Mouse (Mus musculus): ENCODE results near the gene Trmt2b. TPM values are rescaled to one million over a fixed set of nuclear protein-coding genes. Genes with fewer than 3 reads are reported as not detected.

Gene Trmt2b
- polyA plus RNA-seq, 1 experiment from 2014 or later: 10.7 TPM

- no peaks in the 10 kb centered on the region for H3K27me3 ChIP-seq (ENCODE audit: control insufficient read depth, insufficient read depth, low read length)
- H3K4me3 ChIP-seq (ENCODE audit: low read depth, low read length): no peak overlapping the region
- WGBS: 74% methylated on average over 11 of the region's 11 CpGs
- no peaks in the 10 kb centered on the region for H3K4me1 ChIP-seq (ENCODE audit: control insufficient read depth, insufficient read depth, low read length)
- no peak overlapping the region for H3K4me2 ChIP-seq (ENCODE audit: low read depth, low read length)
- H3K9me3 ChIP-seq (replicated peaks; ENCODE audit: control insufficient read depth, low read length): no peaks in the 10 kb centered on the region
- H3K27ac ChIP-seq (replicated peaks; ENCODE audit: low read depth, low read length): no peak overlapping the region
- no peaks in the 10 kb centered on the region for H3K36me3 ChIP-seq (replicated peaks; ENCODE audit: control insufficient read depth, insufficient read depth, low read depth, low read length)
- no peak for ATAC-seq (replicated peaks; ENCODE audit: insufficient number of reproducible peaks, low FRiP score, low TSS enrichment, low read depth)
- no peak for DNase-seq (ENCODE audit: low spot score)
- no peak overlapping the region for H3K9ac ChIP-seq (replicated peaks; ENCODE audit: low read length)
Observed at GRCm38 (mm10) chrX:134262129-134262528, 14.7 kb downstream of the Trmt2b start.

DNA sequence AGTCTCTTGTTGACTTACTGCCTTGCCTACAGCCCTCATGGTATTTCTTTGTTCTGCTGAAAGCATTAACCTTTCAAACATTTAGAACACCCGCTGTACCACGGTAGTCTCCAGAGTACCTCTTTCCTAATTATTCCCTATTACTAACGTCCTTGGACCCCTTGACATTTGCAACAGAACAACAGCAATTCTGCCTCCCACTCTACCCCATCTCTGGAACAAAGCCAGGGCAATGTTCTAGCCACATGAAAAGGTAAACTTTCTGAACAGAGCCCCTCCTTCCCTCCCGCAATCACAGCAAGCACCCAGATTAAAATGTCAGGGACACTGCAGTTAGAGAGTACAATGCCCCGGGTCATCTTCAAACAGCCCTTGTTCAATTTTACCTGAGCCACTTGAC is 15.6 kb downstream of the Trmt2b start:
- Histone ChIP-seq H3K36me3 (replicated peaks; ENCODE audit: control insufficient read depth, insufficient read depth, low read depth, low read length) (no peaks in the 10 kb centered on the region), H3K4me3 (ENCODE audit: low read depth, low read length) (no peak overlapping the region), H3K27ac (replicated peaks; ENCODE audit: low read depth, low read length) (no peak overlapping the region), H3K27me3 (ENCODE audit: control insufficient read depth, insufficient read depth, low read length) (no peaks in the 10 kb centered on the region), H3K4me1 (ENCODE audit: control insufficient read depth, insufficient read depth, low read length) (no peaks in the 10 kb centered on the region), H3K9ac (replicated peaks; ENCODE audit: low read length) (no peak overlapping the region), H3K9me3 (replicated peaks; ENCODE audit: control insufficient read depth, low read length) (no peaks in the 10 kb centered on the region), H3K4me2 (ENCODE audit: low read depth, low read length) (no peak overlapping the region)
- WGBS: 61% methylated on average over 5 of the region's 5 CpGs
- ATAC-seq (replicated peaks; ENCODE audit: insufficient number of reproducible peaks, low FRiP score, low TSS enrichment, low read depth) (no peak), DNase-seq (ENCODE audit: low spot score) (no peak)

- Histone ChIP-seq H3K4me1 (ENCODE audit: control insufficient read depth, insufficient read depth, low read length) (no peaks in the 10 kb centered on the region), H3K9ac (replicated peaks; ENCODE audit: low read length) (no peak overlapping the region), H3K4me2 (ENCODE audit: low read depth, low read length) (no peak overlapping the region), H3K27me3 (ENCODE audit: control insufficient read depth, insufficient read depth, low read length) (no peaks in the 10 kb centered on the region), H3K36me3 (replicated peaks; ENCODE audit: control insufficient read depth, insufficient read depth, low read depth, low read length) (no peaks in the 10 kb centered on the region), H3K27ac (replicated peaks; ENCODE audit: low read depth, low read length) (no peak overlapping the region), H3K4me3 (ENCODE audit: low read depth, low read length) (no peak overlapping the region), H3K9me3 (replicated peaks; ENCODE audit: control insufficient read depth, low read length) (no peaks in the 10 kb centered on the region)
- no peak for ATAC-seq (replicated peaks; ENCODE audit: insufficient number of reproducible peaks, low FRiP score, low TSS enrichment, low read depth)
- WGBS: 77% methylated on average over 2 of the region's 2 CpGs
- no peak for DNase-seq (ENCODE audit: low spot score)
Observed at GRCm38 (mm10) chrX:134248202-134248601, 28.6 kb downstream of the Trmt2b start.

DNA sequence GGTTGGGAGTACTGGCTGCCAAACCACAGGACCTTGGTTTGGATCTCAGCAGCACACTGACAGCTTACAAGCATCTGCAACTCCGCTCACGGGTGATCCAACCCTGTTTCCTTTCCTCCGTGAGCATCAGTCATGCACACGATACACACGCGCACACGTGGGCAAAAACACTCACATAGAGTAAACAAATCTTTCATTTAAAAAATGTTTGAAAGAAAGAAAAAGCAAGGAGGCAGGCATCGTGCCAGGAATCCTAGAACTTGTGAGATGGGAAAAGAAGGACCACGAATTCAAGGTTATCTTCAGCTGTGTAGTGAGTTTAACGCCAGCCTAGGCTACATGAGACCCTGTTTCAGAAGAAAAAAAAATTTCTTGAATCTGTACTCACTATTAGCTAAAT is 30.8 kb downstream of the Trmt2b start:
- Histone ChIP-seq H3K4me1 (ENCODE audit: control insufficient read depth, insufficient read depth, low read length) (no peaks in the 10 kb centered on the region), H3K27me3 (ENCODE audit: control insufficient read depth, insufficient read depth, low read length) (no peaks in the 10 kb centered on the region), H3K4me2 (ENCODE audit: low read depth, low read length) (no peak overlapping the region), H3K9ac (replicated peaks; ENCODE audit: low read length) (no peak overlapping the region), H3K27ac (replicated peaks; ENCODE audit: low read depth, low read length) (no peak overlapping the region), H3K4me3 (ENCODE audit: low read depth, low read length) (no peak overlapping the region), H3K9me3 (replicated peaks; ENCODE audit: control insufficient read depth, low read length) (no peaks in the 10 kb centered on the region), H3K36me3 (replicated peaks; ENCODE audit: control insufficient read depth, insufficient read depth, low read depth, low read length) (no peaks in the 10 kb centered on the region)
- WGBS: 93% methylated on average over 10 of the region's 10 CpGs
- ATAC-seq (replicated peaks; ENCODE audit: insufficient number of reproducible peaks, low FRiP score, low TSS enrichment, low read depth) (no peak), DNase-seq (ENCODE audit: low spot score) (no peak)

DNA sequence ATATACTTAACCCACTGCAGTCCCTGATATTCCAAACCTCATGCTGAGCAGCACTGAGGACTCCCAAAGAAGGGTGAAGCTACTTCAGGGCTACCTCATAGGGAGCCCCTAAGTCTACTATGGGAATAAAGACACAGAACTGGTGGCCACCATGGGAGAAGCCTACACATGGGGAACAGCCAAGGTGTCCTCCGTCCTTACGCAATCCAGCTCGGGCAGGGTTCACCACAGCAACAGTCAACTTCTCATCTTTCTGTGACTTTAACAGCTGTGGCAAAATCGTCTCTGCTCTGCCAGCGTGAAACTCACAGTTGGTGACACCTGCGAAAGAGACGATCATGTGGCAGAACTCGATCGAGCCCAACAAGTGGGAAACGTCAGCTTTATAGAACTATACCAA is 38.5 kb downstream of the Trmt2b start:
- 92% methylated on average over 10 of the region's 10 CpGs for WGBS
- no peaks in the 10 kb centered on the region for H3K4me1 ChIP-seq (ENCODE audit: control insufficient read depth, insufficient read depth, low read length)
- no peak overlapping the region for H3K4me2 ChIP-seq (ENCODE audit: low read depth, low read length)

GRCm38 (mm10) chrX:134233048-134233447 is 43.7 kb downstream of the Trmt2b start:
- DNase-seq (ENCODE audit: low spot score): no peak
- WGBS: 79% methylated on average over 1 of the region's 1 CpGs
- no peaks in the 10 kb centered on the region for H3K27me3 ChIP-seq (ENCODE audit: control insufficient read depth, insufficient read depth, low read length)
- no peak overlapping the region for H3K4me2 ChIP-seq (ENCODE audit: low read depth, low read length)
- H3K4me3 ChIP-seq (ENCODE audit: low read depth, low read length): no peak overlapping the region
- H3K27ac ChIP-seq (replicated peaks; ENCODE audit: low read depth, low read length): no peak overlapping the region
- no peaks in the 10 kb centered on the region for H3K4me1 ChIP-seq (ENCODE audit: control insufficient read depth, insufficient read depth, low read length)
- no peaks in the 10 kb centered on the region for H3K36me3 ChIP-seq (replicated peaks; ENCODE audit: control insufficient read depth, insufficient read depth, low read depth, low read length)
- H3K9me3 ChIP-seq (replicated peaks; ENCODE audit: control insufficient read depth, low read length): no peaks in the 10 kb centered on the region
- no peak overlapping the region for H3K9ac ChIP-seq (replicated peaks; ENCODE audit: low read length)
- ATAC-seq (replicated peaks; ENCODE audit: insufficient number of reproducible peaks, low FRiP score, low TSS enrichment, low read depth): no peak

More for the DNA sequence above, 38.5 kb downstream of the Trmt2b start:
- DNase-seq (ENCODE audit: low spot score) (no peak), ATAC-seq (replicated peaks; ENCODE audit: insufficient number of reproducible peaks, low FRiP score, low TSS enrichment, low read depth) (no peak)
- H3K4me3 ChIP-seq (ENCODE audit: low read depth, low read length): no peak overlapping the region
- H3K36me3 ChIP-seq (replicated peaks; ENCODE audit: control insufficient read depth, insufficient read depth, low read depth, low read length): no peaks in the 10 kb centered on the region
- no peak overlapping the region for H3K9ac ChIP-seq (replicated peaks; ENCODE audit: low read length)
- H3K9me3 ChIP-seq (replicated peaks; ENCODE audit: control insufficient read depth, low read length): no peaks in the 10 kb centered on the region
- H3K27ac ChIP-seq (replicated peaks; ENCODE audit: low read depth, low read length): no peak overlapping the region
- no peaks in the 10 kb centered on the region for H3K27me3 ChIP-seq (ENCODE audit: control insufficient read depth, insufficient read depth, low read length)

DNA sequence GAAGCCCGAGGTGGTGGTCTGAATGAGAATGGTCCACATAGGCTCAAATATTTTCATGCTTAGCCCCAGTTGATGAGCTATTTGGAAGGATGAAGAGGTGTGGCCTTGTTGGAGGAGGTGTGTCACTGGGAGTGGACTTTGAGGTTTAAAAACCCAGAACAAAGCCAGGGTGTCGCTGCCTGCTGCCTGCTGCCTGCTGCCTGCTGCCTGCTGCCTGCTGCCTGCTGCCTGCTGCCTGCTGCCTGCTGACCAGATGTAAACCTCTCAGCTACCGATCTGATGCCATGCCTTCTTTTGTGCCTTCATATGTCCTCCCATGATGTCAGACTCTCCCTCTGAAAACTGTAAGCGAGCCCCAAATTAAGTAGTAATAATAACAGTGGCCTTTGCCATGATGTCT is 54.9 kb downstream of the Trmt2b start, which contains the start of gene Nox1:
Gene Nox1, minus strand, starts transcription at position 101 of the 400 bp plus-strand sequence.
- H3K27me3 ChIP-seq (ENCODE audit: control insufficient read depth, insufficient read depth, low read length): no peaks in the 10 kb centered on the region
- no peak within 1 kb of the TSS for H3K27ac ChIP-seq (replicated peaks; ENCODE audit: low read depth, low read length)
- no peaks in the 10 kb centered on the region for H3K9me3 ChIP-seq (replicated peaks; ENCODE audit: control insufficient read depth, low read length)
- WGBS: 60% methylated on average over 4 of the region's 4 CpGs
- no peak within 1 kb of the TSS for H3K4me3 ChIP-seq (ENCODE audit: low read depth, low read length)
- H3K36me3 ChIP-seq (replicated peaks; ENCODE audit: control insufficient read depth, insufficient read depth, low read depth, low read length): no peaks in the 10 kb centered on the region
- no peak within 1 kb of the TSS for H3K9ac ChIP-seq (replicated peaks; ENCODE audit: low read length)
- no peak for ATAC-seq (replicated peaks; ENCODE audit: insufficient number of reproducible peaks, low FRiP score, low TSS enrichment, low read depth)
- H3K4me1 ChIP-seq (ENCODE audit: control insufficient read depth, insufficient read depth, low read length): no peaks in the 10 kb centered on the region
- no peak for DNase-seq (ENCODE audit: low spot score)
- no peak within 1 kb of the TSS for H3K4me2 ChIP-seq (ENCODE audit: low read depth, low read length)

DNA sequence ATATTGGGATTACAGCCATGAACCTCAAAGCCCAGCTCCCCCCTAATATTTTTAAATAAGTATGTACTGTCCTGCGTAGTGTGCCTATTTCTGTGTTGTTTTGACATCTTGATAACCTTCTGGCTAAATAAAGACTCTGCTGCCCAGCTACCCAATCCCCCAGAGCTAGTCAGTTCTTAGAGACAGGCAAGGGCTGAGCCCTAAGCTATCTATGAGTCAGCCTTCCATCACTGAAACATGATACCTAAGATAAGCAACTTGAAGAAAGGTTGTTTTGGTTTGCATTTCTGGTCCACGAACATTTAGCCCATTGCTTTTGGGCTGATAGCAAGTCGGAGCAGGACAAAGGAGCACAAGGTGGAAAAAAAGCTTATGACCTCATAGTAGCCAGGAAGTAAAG is 56.2 kb downstream of the Trmt2b start:
- Histone ChIP-seq H3K27ac (replicated peaks; ENCODE audit: low read depth, low read length) (no peak overlapping the region), H3K4me1 (ENCODE audit: control insufficient read depth, insufficient read depth, low read length) (no peaks in the 10 kb centered on the region), H3K9ac (replicated peaks; ENCODE audit: low read length) (no peak overlapping the region), H3K27me3 (ENCODE audit: control insufficient read depth, insufficient read depth, low read length) (no peaks in the 10 kb centered on the region), H3K36me3 (replicated peaks; ENCODE audit: control insufficient read depth, insufficient read depth, low read depth, low read length) (no peaks in the 10 kb centered on the region), H3K4me3 (ENCODE audit: low read depth, low read length) (no peak overlapping the region), H3K4me2 (ENCODE audit: low read depth, low read length) (no peak overlapping the region), H3K9me3 (replicated peaks; ENCODE audit: control insufficient read depth, low read length) (no peaks in the 10 kb centered on the region)
- ATAC-seq (replicated peaks; ENCODE audit: insufficient number of reproducible peaks, low FRiP score, low TSS enrichment, low read depth) (no peak), DNase-seq (ENCODE audit: low spot score) (no peak)
- 64% methylated on average over 3 of the region's 3 CpGs for WGBS

All from embryonic facial prominence, embryonic 11.5 days (tissue).